Comparison of ENCODE assay signal across 12 mouse cellular contexts in the genomic region with DNA sequence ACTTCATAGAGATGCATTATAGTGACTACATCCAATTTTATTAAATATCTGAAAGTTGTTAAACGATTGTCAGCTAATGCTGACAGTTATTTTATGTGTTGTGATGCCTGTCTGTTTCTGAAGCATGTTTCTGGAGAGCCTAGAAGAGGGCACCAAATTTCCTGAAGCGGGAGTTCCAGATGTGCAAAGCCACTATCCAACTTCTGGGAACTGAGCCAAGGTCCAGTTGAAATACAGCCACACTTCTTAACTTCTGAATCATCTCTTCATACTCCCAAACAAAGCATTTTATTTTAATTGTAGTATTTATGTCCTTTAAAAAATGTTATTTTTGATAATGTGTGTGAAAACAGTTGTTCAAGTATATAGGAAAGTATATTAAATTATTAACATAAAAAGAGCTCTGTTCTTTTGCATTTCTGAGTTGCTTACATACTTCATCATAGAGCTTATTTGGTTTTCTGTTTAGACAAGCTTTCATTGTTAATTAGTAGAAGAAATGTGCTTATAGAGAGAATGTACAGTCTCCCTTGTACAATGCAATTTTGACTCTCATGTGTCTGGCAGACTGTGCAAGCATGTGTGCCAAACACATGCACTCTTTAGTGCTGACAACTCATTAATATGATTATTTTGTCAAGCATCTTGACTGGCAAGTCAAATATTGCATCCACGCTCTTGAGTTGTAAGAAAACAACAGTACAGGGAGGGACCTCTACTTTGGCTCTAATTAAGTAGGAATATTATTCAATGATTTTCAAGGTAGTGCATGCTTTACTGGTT.
DNase-seq lines count a peak whose midpoint lies in the region; ATAC-seq and TF ChIP-seq lines count a peak whose summit lies in the region.
"Had no signal": no experiment of that assay in that cellular context is flagged by ENCODE, and none has a peak within 500 bp of the region (broad histone marks: within the 10 kb centered on the region; RNA-seq: fewer than 3 reads in every experiment).

No protein-coding gene starts in this region.

- no peaks in the 10 kb centered on the region for H3K9me3 ChIP-seq in forebrain, embryonic 14.5 days (replicated peaks; ENCODE audit: control insufficient read depth, low read length)
- H3K9me3 ChIP-seq in forebrain, embryonic 10.5 days: no peaks in the 10 kb centered on the region
- no peaks in the 10 kb centered on the region for H3K9me3 ChIP-seq in limb, embryonic 14.5 days (ENCODE audit: control insufficient read depth, low read length)
- no peaks in the 10 kb centered on the region for H3K9me3 ChIP-seq in limb, embryonic 10.5 days (replicated peaks)
- no peaks in the 10 kb centered on the region for H3K9me3 ChIP-seq in lung, embryonic 15.5 days
- H3K9me3 ChIP-seq: hindbrain, embryonic 15.5 days had no signal

- TF ChIP-seq POLR2A in limb, embryonic 14.5 days (IDR thresholded peaks at IDR 0.05; ENCODE audit: borderline replicate concordance, extremely low read depth, insufficient read depth, insufficient read length): no peak

- H3K9ac ChIP-seq in forebrain, embryonic 14.5 days (ENCODE audit: low read length): no peak overlapping the region
- H3K9ac ChIP-seq in limb, embryonic 14.5 days (ENCODE audit: low read depth, low read length, severe bottlenecking): no peak overlapping the region
- H3K9ac ChIP-seq in lung, embryonic 15.5 days: no peak overlapping the region
- H3K9ac ChIP-seq: hindbrain, embryonic 15.5 days had no signal

- peak; percentile 63; the same call in 1 of the 2 replicates for ATAC-seq in forebrain, embryonic 14.5 days
- no peak for ATAC-seq in limb, embryonic 14.5 days (ENCODE audit: low FRiP score, low read depth)
- peak; percentile 96 for ATAC-seq in lung, embryonic 15.5 days (ENCODE audit: borderline replicate concordance, extremely low read depth, low FRiP score, low TSS enrichment)
- ATAC-seq in frontal cortex, adult (ENCODE audit: low TSS enrichment): no peak

- H3K4me1 ChIP-seq in forebrain, embryonic 14.5 days (ENCODE audit: control insufficient read depth, insufficient read depth, low read length): no peaks in the 10 kb centered on the region
- peaks cover 5% of the 10 kb centered on the region for H3K4me1 ChIP-seq in forebrain, embryonic 10.5 days
- no peaks in the 10 kb centered on the region; the same call in 1 of the 2 replicates for H3K4me1 ChIP-seq in limb, embryonic 14.5 days (ENCODE audit: control insufficient read depth, insufficient read depth, low read length)
- H3K4me1 ChIP-seq in limb, embryonic 10.5 days: no peaks in the 10 kb centered on the region
- 0 out of 2 replicates have a peak, but pooled peaks cover 5% of the 10 kb centered on the region for H3K4me1 ChIP-seq in lung, embryonic 15.5 days
- H3K4me1 ChIP-seq: hindbrain, embryonic 15.5 days had no signal

- no peaks in the 10 kb centered on the region for H3K36me3 ChIP-seq in forebrain, embryonic 14.5 days (ENCODE audit: control insufficient read depth, insufficient read depth, low read length)
- no peaks in the 10 kb centered on the region for H3K36me3 ChIP-seq in forebrain, embryonic 10.5 days (replicated peaks)
- H3K36me3 ChIP-seq in limb, embryonic 14.5 days (ENCODE audit: control insufficient read depth, insufficient read depth, low read length): no peaks in the 10 kb centered on the region
- H3K36me3 ChIP-seq in limb, embryonic 10.5 days: no peaks in the 10 kb centered on the region
- H3K36me3 ChIP-seq in lung, embryonic 15.5 days: no peaks in the 10 kb centered on the region
- H3K36me3 ChIP-seq: hindbrain, embryonic 15.5 days had no signal

- WGBS in forebrain, embryonic 14.5 days: 69% methylated on average over 3 of the region's 3 CpGs
- 87% methylated on average over 3 of the region's 3 CpGs for WGBS in forebrain, embryonic 10.5 days
- 73% methylated on average over 3 of the region's 3 CpGs for WGBS in limb, embryonic 14.5 days
- WGBS in limb, embryonic 10.5 days: 87% methylated on average over 3 of the region's 3 CpGs
- 42% methylated on average over 3 of the region's 3 CpGs for WGBS in lung, embryonic 15.5 days

- peak; percentile 67 for DNase-seq in forebrain, embryonic 14.5 days (ENCODE audit: low spot score)
- DNase-seq in forebrain, embryonic 10.5 days (ENCODE audit: extremely low spot score, low spot score): no peak
- peak; percentile 6 for DNase-seq in limb, embryonic 14.5 days (ENCODE audit: low spot score)
- no peak for DNase-seq in limb, embryonic 10.5 days (ENCODE audit: low spot score)
- DNase-seq in frontal cortex, adult 2 months (ENCODE audit: extremely low spot score in 1 of 2, low spot score in 1 of 2): no peak
- DNase-seq: cerebellum, postnatal 25 days; kidney, adult 8-10 months; right cerebral cortex, adult 18-20 months had no signal

- H3K27me3 ChIP-seq in forebrain, embryonic 14.5 days (replicated peaks; ENCODE audit: control insufficient read depth, insufficient read depth, low read length): no peaks in the 10 kb centered on the region
- no peaks in the 10 kb centered on the region for H3K27me3 ChIP-seq in forebrain, embryonic 10.5 days (ENCODE audit: poor library complexity, severe bottlenecking)
- H3K27me3 ChIP-seq in limb, embryonic 14.5 days (ENCODE audit: control insufficient read depth, insufficient read depth, low read length): no peaks in the 10 kb centered on the region
- no peaks in the 10 kb centered on the region for H3K27me3 ChIP-seq in limb, embryonic 10.5 days (ENCODE audit: low read depth, poor library complexity, severe bottlenecking)
- H3K27me3 ChIP-seq in lung, embryonic 15.5 days: no peaks in the 10 kb centered on the region
- H3K27me3 ChIP-seq: hindbrain, embryonic 15.5 days had no signal

- H3K4me2 ChIP-seq in forebrain, embryonic 14.5 days (ENCODE audit: low read length): no peak overlapping the region
- H3K4me2 ChIP-seq in limb, embryonic 14.5 days (replicated peaks; ENCODE audit: low read depth, low read length, severe bottlenecking): no peak overlapping the region
- H3K4me2 ChIP-seq in lung, embryonic 15.5 days: no peak overlapping the region
- H3K4me2 ChIP-seq: hindbrain, embryonic 15.5 days; liver, embryonic 11.5 days had no signal

- no peak overlapping the region for H3K27ac ChIP-seq in forebrain, embryonic 14.5 days (ENCODE audit: low read depth, low read length)
- no peak overlapping the region for H3K27ac ChIP-seq in forebrain, embryonic 10.5 days
- no peak overlapping the region for H3K27ac ChIP-seq in limb, embryonic 14.5 days (replicated peaks; ENCODE audit: low read depth, low read length)
- H3K27ac ChIP-seq in limb, embryonic 10.5 days: no peak overlapping the region
- H3K27ac ChIP-seq in lung, embryonic 15.5 days: no peak overlapping the region
- H3K27ac ChIP-seq: hindbrain, embryonic 15.5 days had no signal

- H3K4me3 ChIP-seq in forebrain, embryonic 14.5 days (ENCODE audit: low read depth, low read length): no peak overlapping the region
- no peak overlapping the region for H3K4me3 ChIP-seq in forebrain, embryonic 10.5 days
- no peak overlapping the region for H3K4me3 ChIP-seq in limb, embryonic 14.5 days (replicated peaks; ENCODE audit: low read length)
- H3K4me3 ChIP-seq in limb, embryonic 10.5 days: no peak overlapping the region
- H3K4me3 ChIP-seq in lung, embryonic 15.5 days: no peak overlapping the region
- H3K4me3 ChIP-seq: hindbrain, embryonic 15.5 days had no signal

Comparison
In these comparisons a context has a peak if more than half of its experiments do, and no peak if none do; other contexts are left out.
1. DNase-seq: peak in forebrain, embryonic 14.5 days (single experiment) and limb, embryonic 14.5 days (single experiment); none in forebrain, embryonic 10.5 days (single experiment), limb, embryonic 10.5 days (single experiment) and frontal cortex, adult 2 months (0 of 2).
2. ATAC-seq: peak in forebrain, embryonic 14.5 days (single experiment) and lung, embryonic 15.5 days (single experiment); none in limb, embryonic 14.5 days (single experiment) and frontal cortex, adult (single experiment).